Mouse (Mus musculus) c-Kit-negative CD71-positive TER-119-positive erythroid progenitor cells, embryonic 14.5 days (primary cell): ENCODE data around the gene St5.

Source experiments
- DNase-seq: peaks from one replicate; pipeline ENCODE4 v3.0.0-alpha.2; 2013; ENCODE audit warnings: low read depth, low spot score

Gene St5

DNA sequence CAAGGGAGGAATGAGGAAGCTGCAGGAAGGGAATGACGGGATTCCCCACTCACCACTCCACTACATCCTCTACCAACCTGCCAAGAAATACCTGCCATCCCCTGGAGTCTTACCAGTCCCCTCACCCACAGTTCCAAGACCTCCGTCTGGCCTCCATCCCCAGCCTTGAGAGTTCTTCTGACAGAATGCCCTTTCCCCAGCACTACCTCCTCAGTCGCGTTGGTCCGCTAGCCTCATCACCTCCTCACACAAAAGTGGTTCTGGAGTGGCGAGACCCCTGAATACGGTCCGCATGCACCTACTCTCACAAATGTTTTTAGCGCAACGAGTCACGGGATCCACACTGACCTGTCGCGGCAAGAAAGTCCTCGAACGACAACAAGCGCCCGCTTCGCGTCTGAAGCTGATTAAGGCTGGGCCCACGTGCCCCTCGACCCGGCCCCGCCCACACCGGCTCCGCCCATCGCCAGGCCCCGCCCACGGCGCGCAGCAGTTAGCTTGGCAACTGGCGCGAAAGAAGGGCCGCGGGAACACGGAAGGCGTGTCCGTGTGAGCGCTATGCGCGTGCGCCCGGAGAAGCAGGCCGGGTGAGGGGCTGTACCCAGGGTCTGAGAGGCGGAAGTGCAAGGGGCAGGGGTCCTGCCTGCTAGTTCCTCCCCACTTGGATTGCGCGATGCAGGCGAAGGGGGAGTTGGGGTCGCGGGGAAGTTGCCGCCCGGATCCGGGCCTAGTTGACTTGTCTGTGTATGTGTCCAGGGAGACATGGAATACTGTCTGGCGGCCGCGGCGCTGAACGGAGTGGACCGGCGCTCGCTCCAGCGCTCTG lies at the start of gene St5, which contains the start of gene Akip1:
St5 (minus strand) TSS at position 416 of the 826 bp plus-strand sequence.
Akip1 (plus strand) TSS at position 501 of the 826 bp plus-strand sequence.
- DNase-seq: peak; percentile 87

DNA sequence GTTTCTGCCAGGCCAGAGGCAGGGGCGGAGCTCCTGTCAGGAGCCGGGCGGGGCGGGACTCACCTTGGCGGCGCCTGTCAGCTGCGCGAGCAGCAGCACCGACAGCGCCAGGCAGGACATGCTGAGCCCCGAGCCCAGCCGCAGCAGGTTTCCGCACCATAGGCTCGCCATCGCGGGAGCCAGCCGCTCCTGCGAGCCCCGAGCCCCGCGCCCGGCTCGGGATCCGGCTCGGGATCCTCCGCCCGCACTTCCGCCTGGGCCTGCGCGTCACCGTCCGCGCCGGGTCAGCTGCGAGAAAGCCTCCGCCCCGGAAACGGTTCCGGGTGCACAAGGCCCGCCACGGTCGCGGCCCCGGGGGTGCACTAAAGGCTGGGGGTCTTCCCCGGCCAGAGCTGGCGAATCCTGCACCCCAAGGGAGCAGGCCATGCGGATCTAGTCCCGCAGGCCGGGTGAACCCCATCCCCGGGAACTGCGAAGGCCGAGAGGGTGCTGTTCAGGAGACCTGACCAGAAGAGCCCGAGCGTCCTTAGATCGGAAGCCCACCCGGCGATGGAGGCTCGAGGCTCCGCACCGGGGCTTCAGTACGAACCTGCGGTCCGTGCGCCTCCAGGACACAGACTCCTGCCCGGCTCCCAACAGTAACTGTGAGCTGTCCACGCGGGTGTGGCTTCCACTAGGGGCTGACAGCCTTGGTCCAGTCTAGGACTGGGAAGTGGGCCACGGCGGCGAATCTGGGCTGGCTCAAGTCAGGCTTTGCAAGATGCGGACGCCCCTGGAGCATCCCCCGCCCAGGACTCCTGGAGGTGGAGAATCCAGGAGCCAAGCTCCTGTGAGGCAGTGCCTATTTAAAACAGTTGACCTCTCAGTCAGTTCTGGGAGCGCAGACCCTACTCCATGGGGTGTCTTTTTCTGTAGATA lies 48.9 kb upstream of the St5 start, which contains the start of gene Tmem9b:
Tmem9b (minus strand) TSS at position 868 of the 918 bp plus-strand sequence.
- peak; percentile 62 for DNase-seq

DNA sequence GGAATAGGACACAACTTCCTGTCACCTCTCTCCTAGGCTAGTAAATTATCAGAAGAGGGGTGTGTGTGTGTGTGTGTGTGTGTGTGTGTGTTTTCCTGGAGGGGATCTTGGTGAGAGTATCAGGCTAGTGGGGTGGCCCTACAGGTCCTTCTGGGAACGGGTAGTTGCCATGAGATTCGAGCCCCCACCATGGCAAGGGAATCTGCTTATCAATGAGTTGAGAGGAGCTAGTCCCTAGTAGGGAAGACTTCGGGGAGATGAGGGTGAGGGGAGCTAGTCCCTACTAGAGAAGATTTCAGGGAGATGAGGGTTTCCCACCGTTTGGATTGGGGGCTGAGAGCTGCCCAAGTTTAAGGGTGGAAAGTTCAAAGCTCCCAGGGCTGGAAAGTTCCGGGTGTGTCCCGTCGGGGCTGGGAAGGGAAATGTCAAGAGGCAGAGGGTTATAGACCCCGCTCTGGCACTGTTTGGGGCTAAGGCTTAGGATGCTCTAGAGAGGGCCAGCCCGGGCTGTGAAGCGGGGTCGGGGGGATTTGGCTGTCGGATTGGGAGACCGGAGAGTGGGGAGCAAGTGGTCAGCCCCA lies 48.1 kb upstream of the St5 start:
- peak; percentile 28 for DNase-seq

- DNase-seq: no peak
These were observed 44.3 kb upstream of the St5 start for GRCm38 (mm10) chr7:109747747-109748146.

GRCm38 (mm10) chr7:109741703-109742102 lies 38.3 kb upstream of the St5 start:
- DNase-seq: no peak

DNA sequence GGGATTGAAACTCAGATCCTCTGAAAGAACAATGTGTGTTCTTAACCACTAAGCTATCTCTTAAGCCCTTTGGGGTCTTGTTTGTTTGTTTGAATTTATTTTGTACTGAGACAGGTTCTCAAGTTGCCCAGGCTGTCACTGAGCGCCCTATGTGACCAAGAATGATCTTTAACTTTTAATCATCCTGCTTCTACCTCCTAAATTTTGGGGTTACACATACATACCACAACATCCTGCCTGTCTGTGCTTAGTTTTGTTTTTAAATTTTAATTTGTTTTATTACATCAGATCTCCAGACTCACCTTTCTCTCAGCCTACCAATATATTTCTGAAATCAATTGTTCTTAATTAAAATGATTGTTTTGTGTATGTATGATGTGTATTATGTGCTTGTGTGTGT lies 37.7 kb upstream of the St5 start:
- DNase-seq: no peak

- DNase-seq: no peak
These were observed 36.5 kb upstream of the St5 start for GRCm38 (mm10) chr7:109739822-109740370.

- DNase-seq: no peak
These were observed 31.4 kb upstream of the St5 start for GRCm38 (mm10) chr7:109734806-109735205.

- DNase-seq: no peak
These were observed 28.2 kb upstream of the St5 start, which contains the start of gene Ascl3 for GRCm38 (mm10) chr7:109731626-109732025. Gene Ascl3 (minus strand): TSS chr7:109731726.

GRCm38 (mm10) chr7:109723697-109724096 lies 20.3 kb upstream of the St5 start, which contains the start of gene BC051019:
Gene BC051019 (minus strand): TSS chr7:109723850.
- DNase-seq: no peak

DNA sequence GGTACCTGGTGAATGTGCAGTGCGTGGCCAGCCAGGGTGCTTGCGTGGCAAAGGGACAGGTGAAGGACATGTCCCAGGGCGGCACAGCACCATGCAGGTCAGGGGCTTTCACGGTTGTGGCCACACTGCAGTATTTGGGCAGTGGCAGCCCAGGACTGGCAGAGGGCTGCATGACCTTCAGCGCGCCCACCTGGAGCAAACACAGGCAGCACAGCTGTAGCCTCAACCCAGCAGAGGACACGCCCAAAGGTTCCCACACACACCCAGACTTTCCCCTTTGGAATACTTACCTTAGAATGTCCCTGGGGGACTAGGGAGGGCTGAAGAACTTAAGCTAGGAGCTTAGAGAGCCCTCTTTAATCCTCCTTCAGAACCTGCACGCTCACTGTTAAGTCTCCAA lies 19.7 kb upstream of the St5 start:
- DNase-seq: no peak

- peak; percentile 20 for DNase-seq
These were observed 19.2 kb upstream of the St5 start for GRCm38 (mm10) chr7:109722618-109723017.

GRCm38 (mm10) chr7:109719286-109719685 lies 15.9 kb upstream of the St5 start:
- DNase-seq: no peak

GRCm38 (mm10) chr7:109713434-109713982 lies 10.1 kb upstream of the St5 start:
- no peak for DNase-seq

GRCm38 (mm10) chr7:109712198-109712597 lies 8.8 kb upstream of the St5 start:
- no peak for DNase-seq

DNA sequence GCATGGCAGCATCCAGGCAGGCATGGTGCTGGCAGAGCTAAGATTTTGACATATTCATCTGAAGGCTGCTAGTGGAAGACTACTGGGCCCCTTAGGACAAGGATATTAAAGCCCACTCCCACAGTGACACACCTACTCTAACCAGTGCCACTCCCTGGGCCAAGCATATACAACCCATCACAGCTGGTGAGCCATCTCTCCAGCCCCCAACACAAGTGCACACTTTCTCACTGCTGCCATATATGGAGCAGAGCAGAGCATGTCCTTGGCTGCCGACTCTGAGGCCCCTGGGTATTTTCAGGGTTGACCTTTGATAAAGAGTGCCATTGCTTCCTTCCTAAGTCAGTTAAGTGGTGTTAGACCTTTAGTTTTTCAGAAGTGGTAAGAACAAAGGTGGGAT lies 6.7 kb upstream of the St5 start:
- no peak for DNase-seq

- DNase-seq: no peak
These were observed 5.6 kb upstream of the St5 start for GRCm38 (mm10) chr7:109708961-109709382.

DNA sequence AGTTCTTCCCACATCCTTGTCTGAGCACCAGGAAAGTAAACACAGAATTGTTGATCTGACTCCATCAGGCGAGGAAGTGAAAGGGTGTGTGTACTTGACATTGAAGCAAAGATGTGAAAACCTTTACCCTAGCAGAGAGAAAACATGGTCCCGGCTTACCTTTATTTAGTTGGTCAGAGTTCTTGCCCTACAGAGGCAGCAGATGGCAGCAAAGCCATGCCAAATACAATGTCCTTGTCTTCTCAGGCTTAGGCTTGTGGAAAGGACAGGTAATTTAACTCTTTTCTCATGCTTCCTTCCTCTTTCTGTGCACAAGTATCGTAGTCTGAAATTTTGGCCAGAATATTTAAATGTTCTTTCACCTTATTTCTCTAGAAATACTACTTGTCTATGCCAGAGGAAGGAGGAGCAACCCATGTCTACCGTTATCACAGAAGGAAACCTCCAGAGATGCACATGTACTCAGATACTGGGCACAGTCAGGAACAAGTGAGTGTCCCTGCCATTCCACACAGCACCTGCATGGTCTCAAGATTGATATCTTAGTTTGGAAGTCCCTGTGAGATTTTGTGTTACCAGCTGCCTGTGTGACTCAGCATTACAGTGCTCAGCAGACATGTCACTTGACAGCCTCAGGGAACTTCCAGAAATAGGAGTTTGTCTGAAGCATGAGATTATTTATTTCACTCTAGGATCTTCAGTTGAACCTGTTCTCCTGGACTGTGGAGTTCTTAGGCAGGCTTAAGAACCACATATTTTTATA lies 3.8 kb upstream of the St5 start:
- DNase-seq: peak; percentile 27

- DNase-seq: peak; percentile 9
These were observed 1.1 kb upstream of the St5 start for GRCm38 (mm10) chr7:109704461-109704860.

DNA sequence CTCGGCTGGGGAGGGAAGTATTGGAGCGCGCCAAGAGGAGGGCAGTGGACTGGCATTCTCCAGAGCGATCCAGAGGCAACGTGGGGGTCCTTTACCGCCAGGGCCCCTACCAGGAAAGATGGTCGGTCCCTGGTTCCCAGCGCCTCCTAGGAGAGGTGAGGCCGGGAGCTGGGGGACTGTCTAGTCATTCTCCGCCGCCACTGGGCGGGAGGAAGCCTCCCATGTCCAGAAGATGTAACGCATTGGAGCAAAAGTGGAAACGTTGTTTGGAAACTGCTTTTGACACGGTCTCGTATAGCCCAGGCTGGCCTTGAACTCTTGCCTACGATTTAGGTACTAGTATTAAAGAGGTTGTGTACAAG lies 592 bp upstream of the St5 start:
- DNase-seq: peak; percentile 32
